Mouse (Mus musculus) retina, embryonic 14.5 days (tissue): ENCODE results near the gene Gm9887.

Experiments
- DNase-seq: peaks from one replicate; pipeline ENCODE4 v3.0.0-alpha.2; 2015; ENCODE audit warnings: low spot score

The Gm9887 gene

GRCm38 (mm10) chr12:69357300-69357646 lies 15.0 kb downstream of the Gm9887 start:
- no peak for DNase-seq

GRCm38 (mm10) chr12:69356546-69357299 lies 15.5 kb downstream of the Gm9887 start, which contains the start of gene Nemf:
TSS of gene Nemf (minus strand) at chr12:69357165.
- DNase-seq: peak; percentile 93

- no peak for DNase-seq
Measured at GRCm38 (mm10) chr12:69351685-69352084, 20.6 kb downstream of the Gm9887 start.

- DNase-seq: no peak
Measured at GRCm38 (mm10) chr12:69349928-69350327, 22.3 kb downstream of the Gm9887 start.

GRCm38 (mm10) chr12:69333547-69333946 lies 38.7 kb downstream of the Gm9887 start:
- peak; percentile 52 for DNase-seq

- no peak for DNase-seq
Measured at GRCm38 (mm10) chr12:69332147-69332546, 40.1 kb downstream of the Gm9887 start.

- no peak for DNase-seq
Measured at GRCm38 (mm10) chr12:69331187-69331586, 41.1 kb downstream of the Gm9887 start.
